Mouse (Mus musculus): Measurements from ENCODE around the gene Pknox2.

DNA sequence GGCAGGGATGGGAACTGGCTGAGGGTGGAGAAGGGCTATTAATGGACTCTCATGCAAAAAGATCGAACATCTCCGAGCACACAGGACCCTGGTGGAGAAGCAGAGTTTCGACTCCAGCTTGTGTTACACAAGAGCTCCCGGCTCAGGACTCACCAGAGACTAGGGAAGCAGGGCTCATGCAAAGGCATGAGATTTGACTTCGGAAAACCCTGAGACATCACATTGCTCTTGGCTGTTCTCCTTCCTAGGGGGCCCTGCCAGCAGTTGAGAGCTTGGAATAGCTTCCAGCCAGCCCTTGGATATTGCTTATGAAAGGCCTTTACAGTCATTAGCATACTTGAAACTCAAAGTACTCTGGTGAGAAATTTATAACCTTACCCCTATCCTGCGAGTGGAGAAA is 26.4 kb downstream of the Pknox2 start:
- no peak for TF ChIP-seq CTCF (IDR thresholded peaks at IDR 0.05; ENCODE audit: control insufficient read depth, insufficient read depth, low read length)
- no peak for TF ChIP-seq POLR2A (IDR thresholded peaks at IDR 0.05; ENCODE audit: borderline replicate concordance, control insufficient read depth, low read depth, low read length)

Measured in bone marrow, adult 2 months (tissue).